Mouse (Mus musculus) bone marrow, adult 2 months (tissue): ENCODE data around the gene Mettl27.

Experiments used
- CTCF ChIP-seq: fragments of 200-500 bp; IDR thresholded peaks from 2 replicates; pipeline ENCODE4 v1.5.1; 2011; ENCODE audit warnings: low read length, control low read depth; ENCODE audit not compliant: control insufficient read depth, insufficient read depth
- POLR2A ChIP-seq: fragments of 200-500 bp; IDR thresholded peaks from 2 replicates; pipeline ENCODE4 v1.6.1; 2011; ENCODE audit warnings: low read depth, mild to moderate bottlenecking, control low read depth, low read length, borderline replicate concordance; ENCODE audit not compliant: control insufficient read depth

- TF ChIP-seq CTCF (no peak), POLR2A (no peak)
Observed at GRCm38 (mm10) chr5:134896965-134897364, 35.2 kb upstream of the Mettl27 start.
